Mouse (Mus musculus) left cerebral cortex, adult 18-20 months (tissue): ENCODE data around the gene Znhit1. TPM values are rescaled to one million over a fixed set of nuclear protein-coding genes. Genes with fewer than 3 reads are reported as not detected.

Source experiments
- DNase-seq, 2 experiments: peaks; one replicate each; pipeline ENCODE4 v3.0.0; 2021 to 2022; ENCODE audit warnings: low spot score in 2 of 2, mixed read lengths in 1 of 2
- total RNA-seq, 2 experiments: library from RNA; stranded (reverse); gene quantifications; 2 replicates each; pipeline ENCODE4 v1.2.3; 2021

Gene Znhit1
- total RNA-seq, 2 experiments from 2014 or later = 96.6 to 107 TPM

- peak; percentile 65 to 74 for DNase-seq
These were observed 485 bp downstream of the Znhit1 start for GRCm38 (mm10) chr5:136987138-136987933.

GRCm38 (mm10) chr5:136986695-136987137, 1.1 kb downstream of the Znhit1 start, which contains the start of gene Plod3:
TSS of gene Plod3 (plus strand) at chr5:136987019.
- peak; percentile 95 to 97 for DNase-seq

- no peak for DNase-seq
These were observed 3.0 kb downstream of the Znhit1 start for GRCm38 (mm10) chr5:136984828-136985227.

GRCm38 (mm10) chr5:136982338-136982930, 5.4 kb downstream of the Znhit1 start:
- DNase-seq = peak in 1 of 2 experiments; percentile 60

- DNase-seq = no peak
These were observed 6.8 kb downstream of the Znhit1 start for GRCm38 (mm10) chr5:136980974-136981373.

- DNase-seq = no peak
These were observed 8.1 kb downstream of the Znhit1 start for GRCm38 (mm10) chr5:136979762-136980161.

GRCm38 (mm10) chr5:136977769-136978168, 10.1 kb downstream of the Znhit1 start:
- DNase-seq = no peak

GRCm38 (mm10) chr5:136973670-136974069, 14.2 kb downstream of the Znhit1 start:
- DNase-seq = no peak

GRCm38 (mm10) chr5:136970703-136971102, 17.1 kb downstream of the Znhit1 start:
- DNase-seq = peak; percentile 55 to 73

GRCm38 (mm10) chr5:136967592-136967991, 20.2 kb downstream of the Znhit1 start:
- no peak for DNase-seq

GRCm38 (mm10) chr5:136966861-136967455, 20.9 kb downstream of the Znhit1 start:
- DNase-seq = no peak

GRCm38 (mm10) chr5:136966331-136966730, 21.5 kb downstream of the Znhit1 start, which contains the start of gene Cldn15:
TSS of gene Cldn15 (plus strand) at chr5:136966616.
- no peak for DNase-seq

GRCm38 (mm10) chr5:136965686-136966085, 22.1 kb downstream of the Znhit1 start:
- DNase-seq = no peak

GRCm38 (mm10) chr5:136965210-136965609, 22.6 kb downstream of the Znhit1 start:
- no peak for DNase-seq

GRCm38 (mm10) chr5:136962966-136963540, 24.8 kb downstream of the Znhit1 start:
- DNase-seq = no peak

- DNase-seq = peak; percentile 74 to 82
These were observed 25.3 kb downstream of the Znhit1 start for GRCm38 (mm10) chr5:136962501-136962900.

- peak; percentile 83 to 91 for DNase-seq
These were observed 25.8 kb downstream of the Znhit1 start for GRCm38 (mm10) chr5:136961983-136962461.

- no peak for DNase-seq
These were observed 26.4 kb downstream of the Znhit1 start for GRCm38 (mm10) chr5:136961334-136961982.

GRCm38 (mm10) chr5:136960053-136960452, 27.8 kb downstream of the Znhit1 start:
- no peak for DNase-seq

- no peak for DNase-seq
These were observed 28.7 kb downstream of the Znhit1 start for GRCm38 (mm10) chr5:136958991-136959605.
